Mouse (Mus musculus) embryonic stem cell, embryonic (primary cell): Measurements from ENCODE around the gene Olfr332.
"Not testable (repeated sequence)": the region's sequence is repeated elsewhere in the genome, so short reads cannot be mapped to it uniquely, and the experiment has no call there.

Experiments
- CTCF ChIA-PET, 4 experiments: fragments of 300-600 bp in 2 of 4; fragments of 350-600 bp in 2 of 4; sonication (Branson Sonifier 250); formaldehyde crosslinking; loops; one replicate each; lab custom pipeline; 2022; ENCODE audit warnings: inconsistent platforms in 2 of 4; lab: Charles Lee
- POLR2A ChIA-PET, 4 experiments: fragments of 300-600 bp in 2 of 4; fragments of 350-600 bp in 2 of 4; sonication (Branson Sonifier 250); formaldehyde crosslinking; loops; one replicate each; lab custom pipeline; 2022; ENCODE audit warnings: antibody characterized with exemption in 4 of 4, inconsistent platforms in 1 of 4; lab: Charles Lee

Olfr332 gene

GRCm38 (mm10) chr11:58492455-58492854 lies at the start of gene Olfr332:
Olfr332 (minus strand) TSS chr11:58492555.
- POLR2A ChIA-PET: no interaction called here

GRCm38 (mm10) chr11:58534736-58535135 lies 42.4 kb upstream of the Olfr332 start, which contains the start of gene Olfr330:
Olfr330 (minus strand) TSS chr11:58534836.
- CTCF ChIA-PET: not testable (repeated sequence)

More at GRCm38 (mm10) chr11:58492455-58492854, at the start of gene Olfr332:
- CTCF ChIA-PET: no interaction called here

GRCm38 (mm10) chr11:58519756-58520155 lies 27.4 kb upstream of the Olfr332 start:
- CTCF ChIA-PET, POLR2A ChIA-PET: not testable (repeated sequence)

More at GRCm38 (mm10) chr11:58534736-58535135, 42.4 kb upstream of the Olfr332 start, which contains the start of gene Olfr330:
- POLR2A ChIA-PET: interaction anchor here in 1 of 4 experiments (0.7 kb wide), 1 partner anchor 1249 kb away, joined by 5 read pairs; no protein-coding TSS in a partner anchor

GRCm38 (mm10) chr11:58518916-58519315 lies 26.6 kb upstream of the Olfr332 start:
- CTCF ChIA-PET, POLR2A ChIA-PET: not testable (repeated sequence)

- CTCF ChIA-PET: not testable (repeated sequence)
Observed at GRCm38 (mm10) chr11:58509058-58509457, 16.7 kb upstream of the Olfr332 start.

GRCm38 (mm10) chr11:58502472-58502871 lies 10.1 kb upstream of the Olfr332 start, which contains the start of gene Olfr331:
Olfr331 (minus strand) TSS chr11:58502572.
- POLR2A ChIA-PET, CTCF ChIA-PET: not testable (repeated sequence)

More at GRCm38 (mm10) chr11:58509058-58509457, 16.7 kb upstream of the Olfr332 start:
- POLR2A ChIA-PET: interaction anchor here in 1 of 4 experiments (0.6 kb wide), 1 partner anchor 339 kb away, joined by 3 read pairs; no protein-coding TSS in a partner anchor

- POLR2A ChIA-PET: no interaction called here
- CTCF ChIA-PET: interaction anchor here in 1 of 4 experiments (1.0 to 1.2 kb wide), 2 partner anchors 97 to 147 kb away, joined by 3 read pairs; no protein-coding TSS in a partner anchor
Observed at GRCm38 (mm10) chr11:58499290-58499689, 6.9 kb upstream of the Olfr332 start.

- POLR2A ChIA-PET: interaction anchor here in 1 of 4 experiments (0.7 kb wide), 1 partner anchor 431 kb away, joined by 3 read pairs; no protein-coding TSS in a partner anchor
- CTCF ChIA-PET: interaction anchor here in 1 of 4 experiments (1.0 to 1.2 kb wide), 2 partner anchors 97 to 146 kb away, joined by 3 read pairs; no protein-coding TSS in a partner anchor
Observed at GRCm38 (mm10) chr11:58498761-58499160, 6.4 kb upstream of the Olfr332 start.

GRCm38 (mm10) chr11:58462170-58462569 lies 30.2 kb downstream of the Olfr332 start, which contains the start of gene Olfr30:
Olfr30 (minus strand) TSS chr11:58462270.
- ChIA-PET POLR2A (no interaction called here), CTCF (interaction anchor here in 2 of 4 experiments (0.8 to 0.9 kb wide), 2 partner anchors 60 to 350 kb away, joined by 3 read pairs; no protein-coding TSS in a partner anchor)

- ChIA-PET CTCF (no interaction called here), POLR2A (no interaction called here)
Observed at GRCm38 (mm10) chr11:58453592-58453991, 38.8 kb downstream of the Olfr332 start.

GRCm38 (mm10) chr11:58452759-58453158 lies 39.6 kb downstream of the Olfr332 start, which contains the start of gene Lypd9:
Lypd9 (minus strand) TSS chr11:58452923.
- ChIA-PET CTCF (interaction anchor here in 1 of 4 experiments (0.7 kb wide), 1 partner anchor 416 kb away, joined by 5 read pairs; no protein-coding TSS in a partner anchor), POLR2A (no interaction called here)
